Mouse (Mus musculus): ENCODE measurements around the gene Npc1l1.

DNA sequence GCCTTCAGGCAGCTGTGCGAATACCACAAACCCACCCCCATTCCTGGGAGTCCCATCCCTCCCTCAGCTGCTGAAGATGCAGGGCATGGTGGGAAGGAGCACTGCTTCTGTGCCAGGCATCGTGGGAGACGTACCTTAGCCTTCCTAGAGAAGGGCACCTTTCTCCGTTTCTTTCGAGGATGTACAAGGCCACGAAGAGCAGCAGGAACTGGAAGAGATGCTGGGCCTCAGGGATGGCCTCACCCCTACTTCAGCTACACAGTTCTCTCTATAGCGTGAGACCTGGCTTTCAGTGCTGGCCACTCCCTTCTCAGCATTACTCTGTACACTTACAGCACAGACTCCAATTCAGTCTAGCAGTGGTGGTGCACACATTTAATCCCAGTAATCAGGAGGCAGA lies 29.5 kb upstream of the Npc1l1 start:
- no peak for TF ChIP-seq EP300 (IDR thresholded peaks at IDR 0.05; ENCODE audit: low read depth)
- TF ChIP-seq CTCF (IDR thresholded peaks at IDR 0.05; ENCODE audit: low read depth) = no peak
